Mouse (Mus musculus): ENCODE results near the gene Abca8b.
"Not testable (repeated sequence)": the region's sequence is repeated elsewhere in the genome, so short reads cannot be mapped to it uniquely, and the experiment has no call there.

Gene Abca8b

GRCm38 (mm10) chr11:109995624-109996023 lies at the start of gene Abca8b:
Abca8b (minus strand) TSS chr11:109995845.
- peak; percentile 53 for DNase-seq (ENCODE audit: low spot score)

DNA sequence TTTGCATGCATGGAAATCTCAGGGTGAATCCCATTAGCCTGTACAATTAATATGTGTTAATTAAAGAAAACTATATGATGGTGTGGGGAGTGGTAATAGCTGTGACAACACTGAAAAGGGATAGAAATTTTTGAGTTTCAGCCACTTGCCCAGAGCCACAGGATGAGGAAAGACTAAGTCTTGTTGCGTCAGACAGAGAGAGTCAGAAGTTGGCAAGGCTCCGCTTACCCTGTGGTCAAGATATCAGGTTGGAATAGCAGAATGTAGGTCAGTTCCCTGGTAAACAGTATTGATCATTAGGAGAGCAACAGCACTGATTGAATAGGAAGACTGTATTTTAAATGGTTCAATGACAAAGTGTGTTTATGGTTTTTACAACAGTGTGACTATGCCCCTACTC lies 42.1 kb upstream of the Abca8b start:
- no peak for DNase-seq (ENCODE audit: low spot score)

GRCm38 (mm10) chr11:110028913-110029695 lies 33.5 kb upstream of the Abca8b start:
- DNase-seq (ENCODE audit: low spot score) = no peak

- DNase-seq (ENCODE audit: low spot score) = no peak
Observed at GRCm38 (mm10) chr11:110010836-110011546, 15.3 kb upstream of the Abca8b start.

DNA sequence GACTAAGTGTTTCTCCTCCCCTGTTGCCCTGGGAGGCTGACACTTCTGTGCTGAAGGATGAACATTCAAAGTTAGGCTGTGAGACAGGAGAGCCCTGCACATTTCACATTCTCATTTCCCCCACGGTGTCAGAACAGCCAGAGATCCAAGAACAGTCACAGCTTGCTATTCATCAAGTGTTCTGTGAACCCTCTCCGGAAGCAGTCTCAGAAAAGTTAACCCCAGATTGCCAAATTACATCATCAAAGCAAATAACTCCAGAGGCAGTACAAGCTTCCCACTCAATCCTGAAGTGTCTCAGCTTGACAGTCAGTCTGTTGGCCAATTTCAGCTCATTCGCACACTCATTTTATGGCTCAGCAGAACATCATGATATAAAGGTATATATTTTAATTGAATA lies 632 bp downstream of the Abca8b start:
- no peak for DNase-seq (ENCODE audit: low spot score)

- DNase-seq (ENCODE audit: low spot score) = no peak
Observed at GRCm38 (mm10) chr11:109994014-109994413, 1.6 kb downstream of the Abca8b start.

DNA sequence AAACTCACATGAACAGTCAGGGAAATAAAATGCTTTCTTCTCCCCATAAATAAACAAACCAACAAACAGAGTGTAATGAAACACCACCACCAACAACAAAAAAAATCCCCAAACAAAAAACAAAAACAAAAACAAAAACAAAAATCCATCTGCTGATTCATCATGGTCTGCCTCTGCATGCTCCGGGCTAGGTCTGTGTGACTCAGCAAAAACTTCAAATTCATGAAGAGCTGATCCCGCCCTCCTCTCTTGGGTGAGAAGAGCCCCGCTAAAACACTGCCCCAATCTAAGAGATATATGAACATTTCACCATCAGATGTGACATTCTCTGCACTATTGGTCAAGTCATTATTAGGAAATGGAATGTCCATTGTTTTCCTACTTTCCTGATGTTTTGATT lies 4.4 kb downstream of the Abca8b start:
- DNase-seq (ENCODE audit: low spot score) = no peak

GRCm38 (mm10) chr11:109990256-109990655 lies 5.4 kb downstream of the Abca8b start:
- no peak for DNase-seq (ENCODE audit: low spot score)

DNA sequence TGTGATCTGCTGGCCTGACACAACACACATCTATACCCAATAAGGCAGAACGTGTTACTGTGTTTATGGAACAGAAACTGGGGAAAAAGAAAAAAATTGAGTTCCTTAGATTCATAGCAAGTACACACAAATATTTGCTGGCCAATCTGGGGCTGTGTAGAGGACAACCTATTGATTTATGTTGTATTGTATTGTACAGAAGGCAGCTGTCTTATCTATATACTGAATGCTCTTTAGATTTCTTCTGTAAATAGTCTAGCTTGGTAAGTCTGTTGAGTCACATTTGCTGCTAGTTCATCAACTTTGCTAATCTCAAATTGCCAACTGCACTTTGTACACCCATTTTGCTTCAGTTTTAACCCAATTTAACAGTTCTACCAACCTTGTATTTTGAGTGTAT lies 7.5 kb downstream of the Abca8b start:
- no peak for DNase-seq (ENCODE audit: low spot score)

GRCm38 (mm10) chr11:109987460-109988072 lies 8.1 kb downstream of the Abca8b start:
- DNase-seq (ENCODE audit: low spot score) = not testable (repeated sequence)

- no peak for DNase-seq (ENCODE audit: low spot score)
Observed at GRCm38 (mm10) chr11:109981872-109982271, 13.8 kb downstream of the Abca8b start.

GRCm38 (mm10) chr11:109970521-109970920 lies 25.1 kb downstream of the Abca8b start:
- no peak for DNase-seq (ENCODE audit: low spot score)

DNA sequence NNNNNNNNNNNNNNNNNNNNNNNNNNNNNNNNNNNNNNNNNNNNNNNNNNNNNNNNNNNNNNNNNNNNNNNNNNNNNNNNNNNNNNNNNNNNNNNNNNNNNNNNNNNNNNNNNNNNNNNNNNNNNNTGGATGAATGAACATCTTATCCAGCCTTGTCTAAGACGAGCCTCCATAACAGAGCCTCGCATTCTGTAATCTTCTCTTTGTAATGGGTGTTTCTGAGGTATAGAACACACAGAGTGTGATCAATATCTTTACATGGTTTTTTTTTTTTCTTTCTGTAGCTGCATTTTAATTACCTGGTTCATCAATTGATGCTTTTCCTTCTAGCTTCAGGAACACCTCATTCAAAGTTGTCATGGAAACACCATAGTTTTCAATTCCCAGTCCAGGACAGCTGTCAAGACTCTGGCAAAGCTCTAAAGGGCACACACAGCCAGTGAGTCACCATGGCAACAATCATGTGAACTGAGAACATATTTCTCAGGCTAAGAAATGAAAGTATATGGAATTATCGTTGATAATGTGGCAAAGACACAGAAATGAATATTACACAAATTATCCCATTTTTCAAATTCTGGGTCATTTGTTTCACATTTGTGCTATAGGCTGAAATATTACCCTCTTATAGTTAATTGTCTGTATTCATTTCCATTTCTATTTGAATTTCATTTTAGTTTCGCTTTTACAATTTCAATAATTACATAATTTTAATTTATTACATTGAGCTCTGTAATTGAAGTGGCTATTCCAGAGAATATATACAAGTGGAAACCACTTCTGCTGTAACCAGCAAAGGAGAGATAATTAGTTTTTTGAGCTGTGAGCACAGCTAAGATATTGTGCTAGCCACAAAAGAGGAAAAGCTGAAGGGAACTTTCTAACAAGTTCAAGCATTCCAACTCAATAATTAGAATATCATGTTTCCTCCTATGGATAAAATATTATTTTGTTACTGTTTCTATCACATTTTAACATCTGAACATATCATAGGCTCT lies 33.9 kb downstream of the Abca8b start:
- DNase-seq (ENCODE audit: low spot score) = no peak

- no peak for DNase-seq (ENCODE audit: low spot score)
Observed at GRCm38 (mm10) chr11:109955185-109955584, 40.5 kb downstream of the Abca8b start.

GRCm38 (mm10) chr11:109936915-109937314 lies 58.7 kb downstream of the Abca8b start:
- DNase-seq (ENCODE audit: low spot score) = no peak

- DNase-seq (ENCODE audit: low spot score) = not testable (repeated sequence)
Observed at GRCm38 (mm10) chr11:109933207-109933606, 62.4 kb downstream of the Abca8b start.

DNA sequence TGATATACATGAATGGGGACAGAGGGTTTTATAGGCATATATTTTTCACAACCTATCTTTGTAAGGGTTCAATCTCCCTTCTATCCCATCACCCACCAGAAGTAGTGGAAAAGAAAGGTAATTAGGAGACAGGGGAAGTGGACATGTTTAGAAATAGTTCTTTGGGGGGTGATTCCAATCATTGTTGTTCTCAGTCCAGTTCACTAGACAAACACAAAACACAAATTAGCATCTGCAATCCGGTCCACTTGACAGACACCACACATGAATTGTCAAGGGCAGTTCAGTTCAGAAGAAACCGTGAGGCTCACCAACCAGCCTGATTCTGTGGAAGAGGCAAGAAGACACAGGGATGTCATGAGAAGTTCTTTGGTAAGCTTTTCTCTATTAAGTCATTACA lies 67.2 kb downstream of the Abca8b start:
- no peak for DNase-seq (ENCODE audit: low spot score)

- no peak for DNase-seq (ENCODE audit: low spot score)
Observed at GRCm38 (mm10) chr11:109926718-109927680, 68.6 kb downstream of the Abca8b start.

DNA sequence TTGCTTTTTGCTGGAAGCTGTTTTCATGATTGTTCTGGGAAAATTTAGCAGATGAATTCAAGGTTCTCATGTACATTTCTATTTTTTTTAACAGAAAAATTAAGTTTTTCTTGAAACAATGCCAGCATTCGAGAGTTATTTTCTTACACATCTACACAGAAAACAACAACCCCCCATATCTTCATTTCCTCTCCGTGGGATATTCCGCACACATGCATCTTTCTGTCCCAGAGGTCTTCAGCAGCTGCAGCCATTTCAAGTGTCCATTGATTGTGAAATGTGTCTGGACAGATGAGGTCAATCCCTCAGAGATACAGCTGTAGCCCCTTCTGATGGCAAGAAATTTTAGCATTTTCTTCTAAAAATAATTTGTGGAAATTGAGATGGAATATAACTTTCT lies 73.4 kb downstream of the Abca8b start:
- DNase-seq (ENCODE audit: low spot score) = no peak

- no peak for DNase-seq (ENCODE audit: low spot score)
Observed at GRCm38 (mm10) chr11:109919480-109919879, 76.2 kb downstream of the Abca8b start.

DNA sequence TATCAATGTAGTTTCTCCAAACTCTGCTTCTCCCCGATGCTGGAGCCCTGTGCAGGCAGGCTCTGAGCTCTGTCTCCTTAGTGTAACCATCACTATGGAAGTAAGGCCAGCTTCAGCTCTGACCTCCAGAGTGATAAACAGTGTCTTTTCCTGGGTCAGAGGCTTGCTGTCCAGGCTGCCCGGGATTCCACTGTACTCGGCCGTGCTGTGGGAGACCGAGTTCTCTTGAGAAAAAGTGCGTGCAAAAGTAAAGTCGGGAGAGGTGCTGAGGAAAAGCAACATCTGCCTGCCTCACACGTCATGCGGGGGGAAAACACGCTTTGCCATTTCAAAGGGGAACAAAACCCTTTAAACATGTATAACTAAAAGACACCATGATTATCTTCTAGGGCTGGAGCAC lies 79.0 kb downstream of the Abca8b start:
- DNase-seq (ENCODE audit: low spot score) = no peak

All from urinary bladder, postnatal 25 days (tissue).